8 mouse cellular contexts compared by ENCODE assay signal in the genomic region with DNA sequence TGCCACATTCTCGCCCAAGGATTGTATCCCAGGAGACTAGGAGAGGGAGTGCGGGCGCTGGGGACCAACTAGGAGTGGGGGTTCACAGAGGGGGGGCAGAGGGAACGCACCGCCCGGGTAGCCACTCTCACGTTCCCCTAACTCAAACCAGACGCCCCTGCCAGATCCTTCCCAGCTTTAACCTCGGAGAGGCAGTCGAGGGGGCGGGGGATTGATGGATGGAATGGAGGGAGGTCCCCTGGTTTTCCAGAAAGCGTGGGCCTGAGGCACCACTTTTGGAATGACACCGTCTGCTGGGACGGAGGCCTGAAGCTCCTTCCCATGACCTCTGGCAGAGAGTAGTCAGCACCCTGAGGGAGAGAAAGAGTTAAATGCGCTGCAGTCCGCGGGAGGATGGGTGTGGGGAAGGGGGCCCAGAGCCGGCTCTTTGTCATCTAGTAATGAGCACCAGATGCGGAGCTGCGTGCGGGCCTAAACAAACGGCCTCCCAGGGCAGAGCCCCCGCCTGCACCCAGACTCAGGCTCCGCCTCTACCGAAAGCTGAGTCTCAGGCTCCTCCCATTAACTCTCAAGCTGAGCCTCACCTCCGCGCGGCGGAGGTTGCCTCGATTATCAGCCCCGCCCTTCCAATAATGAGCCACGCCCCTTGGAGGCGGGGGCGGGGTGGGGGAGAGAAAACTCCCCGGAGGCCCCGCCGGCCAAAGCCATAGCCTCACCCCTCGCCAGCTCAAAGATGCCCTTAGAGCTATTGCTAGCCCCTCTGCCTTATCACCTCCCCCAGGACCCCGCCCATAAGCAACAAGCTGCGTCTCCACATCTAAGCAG. TPM values are rescaled to one million over a fixed set of nuclear protein-coding genes. Genes with fewer than 3 reads are reported as not detected.
DNase-seq lines count a peak whose midpoint lies in the region; ATAC-seq lines count a peak whose summit lies in the region.

No protein-coding gene starts in this region.

- H3K4me2 ChIP-seq in embryonic facial prominence, embryonic 13.5 days = peak overlapping the region; percentile 74
- peak overlapping the region; percentile 94 for H3K4me2 ChIP-seq in heart, embryonic 11.5 days

- H3K9ac ChIP-seq in embryonic facial prominence, embryonic 13.5 days = peak overlapping the region; percentile 93
- H3K9ac ChIP-seq in heart, embryonic 11.5 days (ENCODE audit: low read depth, low read length) = peak overlapping the region; percentile 63

- no peaks in the 10 kb centered on the region for H3K9me3 ChIP-seq in embryonic facial prominence, embryonic 13.5 days
- no peaks in the 10 kb centered on the region for H3K9me3 ChIP-seq in heart, embryonic 11.5 days (replicated peaks; ENCODE audit: control insufficient read depth, low read length)

- no peaks in the 10 kb centered on the region for H3K36me3 ChIP-seq in embryonic facial prominence, embryonic 13.5 days
- H3K36me3 ChIP-seq in heart, embryonic 11.5 days (ENCODE audit: control insufficient read depth, insufficient read depth, low read length) = no peaks in the 10 kb centered on the region

- peaks cover 13% of the 10 kb centered on the region for H3K27me3 ChIP-seq in embryonic facial prominence, embryonic 13.5 days
- H3K27me3 ChIP-seq in heart, embryonic 11.5 days (ENCODE audit: control insufficient read depth, insufficient read depth, low read length) = peaks cover 18% of the 10 kb centered on the region

- ATAC-seq in CD4-positive, CD25-positive, alpha-beta regulatory T cell, adult 4 months = peak; percentile 88
- ATAC-seq in activated CD4-positive, CD25-positive, alpha-beta regulatory T cell, adult 4 months = peak; percentile 84
- peak; percentile 87 for ATAC-seq in embryonic facial prominence, embryonic 13.5 days (ENCODE audit: insufficient number of reproducible peaks, insufficient read depth, low FRiP score, low TSS enrichment, low read depth)
- peak; percentile 75 for ATAC-seq in heart, embryonic 11.5 days (replicated peaks; ENCODE audit: insufficient number of reproducible peaks, low FRiP score, low TSS enrichment)

- under 1% methylated on average over 40 of the region's 40 CpGs for WGBS in embryonic facial prominence, embryonic 13.5 days
- under 1% methylated on average over 40 of the region's 40 CpGs for WGBS in heart, embryonic 11.5 days (ENCODE audit: insufficient replicate concordance)

- H3K4me3 ChIP-seq in embryonic facial prominence, embryonic 13.5 days = peak overlapping the region; percentile 78
- H3K4me3 ChIP-seq in heart, embryonic 11.5 days (ENCODE audit: low read depth, low read length) = peak overlapping the region; percentile 47

- H3K4me1 ChIP-seq in embryonic facial prominence, embryonic 13.5 days = peaks cover 62% of the 10 kb centered on the region
- H3K4me1 ChIP-seq in heart, embryonic 11.5 days (ENCODE audit: control insufficient read depth, insufficient read depth, low read length) = peaks cover 33% of the 10 kb centered on the region

- peak; percentile 79 for DNase-seq in kidney, adult 9 months
- peak; percentile 80 for DNase-seq in lung, postnatal 14 days
- DNase-seq in retina, postnatal 1 day = peak; percentile 87
- no peak for DNase-seq in layer of hippocampus, adult 8-10 months (ENCODE audit: low spot score in 2 of 2)

- H3K27ac ChIP-seq in embryonic facial prominence, embryonic 13.5 days = peak overlapping the region; percentile 99
- H3K27ac ChIP-seq in heart, embryonic 11.5 days (ENCODE audit: low read depth, low read length) = peak overlapping the region; percentile 59

RNA-seq across cellular contexts. Expression of a gene that starts 3.9 kb away (rescaled TPM):
- not detected for polyA plus RNA-seq in CD4-positive, CD25-positive, alpha-beta regulatory T cell, adult 4 months (2017; shearing (Covaris generic))
- not detected for polyA plus RNA-seq in activated CD4-positive, CD25-positive, alpha-beta regulatory T cell, adult 4 months (2017; shearing (Covaris generic))
- 89.1 and 90.6 TPM in 2 replicates for polyA plus RNA-seq in embryonic facial prominence, embryonic 13.5 days (2015; fragmentation: Nextera tagmentation; extraction: Ambion mirVana)
- 24.2 and 27.3 TPM in 2 replicates for polyA plus RNA-seq in heart, embryonic 11.5 days (2014; fragmentation: Nextera tagmentation; extraction: Ambion mirVana)
- 1 to 10 TPM; 3.7 to 5.6 (median 4.4) TPM for total RNA-seq in layer of hippocampus, adult 8-10 months (2022)

RNA-seq across cellular contexts. Expression of a gene that starts 13.6 kb away (rescaled TPM):
- not detected for polyA plus RNA-seq in CD4-positive, CD25-positive, alpha-beta regulatory T cell, adult 4 months (2017; shearing (Covaris generic))
- polyA plus RNA-seq in activated CD4-positive, CD25-positive, alpha-beta regulatory T cell, adult 4 months (2017; shearing (Covaris generic)) = not detected
- polyA plus RNA-seq in embryonic facial prominence, embryonic 13.5 days (2015; fragmentation: Nextera tagmentation; extraction: Ambion mirVana) = 2.6 and 4.6 TPM in 2 replicates
- 4.6 and 4.7 TPM in 2 replicates for polyA plus RNA-seq in heart, embryonic 11.5 days (2014; fragmentation: Nextera tagmentation; extraction: Ambion mirVana)
- total RNA-seq in layer of hippocampus, adult 8-10 months (2022) = 100 to 1,000 TPM; 104 to 117 (median 106) TPM

RNA-seq across cellular contexts. Expression of a gene that starts 16.6 kb away (rescaled TPM):
- polyA plus RNA-seq in CD4-positive, CD25-positive, alpha-beta regulatory T cell, adult 4 months (2017; shearing (Covaris generic)) = 10 to 100 TPM; 58.1 to 67.8 TPM
- 10 to 100 TPM; 49.2 to 51.1 TPM for polyA plus RNA-seq in activated CD4-positive, CD25-positive, alpha-beta regulatory T cell, adult 4 months (2017; shearing (Covaris generic))
- 72.4 and 87.2 TPM in 2 replicates for polyA plus RNA-seq in embryonic facial prominence, embryonic 13.5 days (2015; fragmentation: Nextera tagmentation; extraction: Ambion mirVana)
- 102 and 103 TPM in 2 replicates for polyA plus RNA-seq in heart, embryonic 11.5 days (2014; fragmentation: Nextera tagmentation; extraction: Ambion mirVana)
- 10 to 100 TPM; 21.4 to 29.8 (median 25.9) TPM for total RNA-seq in layer of hippocampus, adult 8-10 months (2022)

RNA-seq across cellular contexts. Expression of a gene that starts 21.5 kb away (rescaled TPM):
- polyA plus RNA-seq in CD4-positive, CD25-positive, alpha-beta regulatory T cell, adult 4 months (2017; shearing (Covaris generic)) = under 1 TPM; 0.14 to 0.17 TPM
- polyA plus RNA-seq in activated CD4-positive, CD25-positive, alpha-beta regulatory T cell, adult 4 months (2017; shearing (Covaris generic)) = under 1 TPM in 1 of 2 experiments, not detected in 1; 0.13 TPM
- 0.99 and 1.5 TPM in 2 replicates for polyA plus RNA-seq in embryonic facial prominence, embryonic 13.5 days (2015; fragmentation: Nextera tagmentation; extraction: Ambion mirVana)
- polyA plus RNA-seq in heart, embryonic 11.5 days (2014; fragmentation: Nextera tagmentation; extraction: Ambion mirVana) = 3.0 and 4.3 TPM in 2 replicates
- total RNA-seq in layer of hippocampus, adult 8-10 months (2022) = 100 to 1,000 TPM in 1 of 4 experiments, 10 to 100 TPM in 3; 89.3 to 115 (median 96.8) TPM

RNA-seq across cellular contexts. Expression of a gene that starts 26.6 kb away (rescaled TPM):
- polyA plus RNA-seq in CD4-positive, CD25-positive, alpha-beta regulatory T cell, adult 4 months (2017; shearing (Covaris generic)) = under 1 TPM in 1 of 2 experiments, not detected in 1; 0.55 TPM
- polyA plus RNA-seq in activated CD4-positive, CD25-positive, alpha-beta regulatory T cell, adult 4 months (2017; shearing (Covaris generic)) = not detected
- 50.6 and 60.1 TPM in 2 replicates for polyA plus RNA-seq in embryonic facial prominence, embryonic 13.5 days (2015; fragmentation: Nextera tagmentation; extraction: Ambion mirVana)
- polyA plus RNA-seq in heart, embryonic 11.5 days (2014; fragmentation: Nextera tagmentation; extraction: Ambion mirVana) = 8.4 TPM in 2 replicates
- total RNA-seq in layer of hippocampus, adult 8-10 months (2022) = 100 to 1,000 TPM; 417 to 436 (median 422) TPM

Comparison
In these comparisons a context has a peak if more than half of its experiments do, and no peak if none do; other contexts are left out.
1. DNase-seq: peak in kidney, adult 9 months (single experiment), lung, postnatal 14 days (single experiment) and retina, postnatal 1 day (single experiment); none in layer of hippocampus, adult 8-10 months (0 of 2).
2. RNA of a gene that starts 3.9 kb away (polyA plus RNA-seq): 89.1 to 90.6 TPM in embryonic facial prominence, embryonic 13.5 days and 24.2 to 27.3 TPM in heart, embryonic 11.5 days; not detected in CD4-positive, CD25-positive, alpha-beta regulatory T cell, adult 4 months and not detected in activated CD4-positive, CD25-positive, alpha-beta regulatory T cell, adult 4 months; every median in the first group is over 10 times any median in the second.
3. Peak in every context shown above with its lines, with median percentiles within 50 percentile points of each other: ATAC-seq.